In genomic region chr8:70820101-70820935, GRCm38 (mm10) we compare ENCODE assay signal across 8 mouse cellular contexts. TPM values are rescaled to one million over a fixed set of nuclear protein-coding genes. Genes with fewer than 3 reads are reported as not detected.
DNase-seq lines count a peak whose midpoint lies in the region; ATAC-seq lines count a peak whose summit lies in the region.

No protein-coding gene starts in this region.

- no peaks in the 10 kb centered on the region for H3K36me3 ChIP-seq in forebrain, embryonic 11.5 days (ENCODE audit: control insufficient read depth, insufficient read depth, low read length)
- H3K36me3 ChIP-seq in midbrain, embryonic 11.5 days (ENCODE audit: control insufficient read depth, insufficient read depth, low read length), result no peaks in the 10 kb centered on the region

- peak; percentile 75 for DNase-seq in adrenal gland, postnatal 14 days
- DNase-seq in adrenal gland, adult 18-20 months (ENCODE audit: low spot score in 2 of 2), result no peak
- peak; percentile 86 for DNase-seq in forebrain, embryonic 11.5 days (ENCODE audit: low spot score)
- DNase-seq in heart, postnatal 25 days (ENCODE audit: low spot score), result peak; percentile 63
- DNase-seq in kidney, postnatal 36 days, result peak; percentile 84 to 85
- DNase-seq in midbrain, embryonic 11.5 days (ENCODE audit: low spot score, missing footprints), result no peak
- no peak for DNase-seq in layer of hippocampus, postnatal 10 days (ENCODE audit: low spot score in 2 of 2)
- DNase-seq in cerebellum, postnatal 36 days, result no peak

- H3K4me2 ChIP-seq in forebrain, embryonic 11.5 days (ENCODE audit: low read depth, low read length, severe bottlenecking), result peak overlapping the region; percentile 33; the same call in 1 of the 2 replicates
- no peak overlapping the region for H3K4me2 ChIP-seq in midbrain, embryonic 11.5 days

- peaks cover 14% of the 10 kb centered on the region for H3K27me3 ChIP-seq in forebrain, embryonic 11.5 days (ENCODE audit: control insufficient read depth, insufficient read depth, low read length)
- peaks cover 26% of the 10 kb centered on the region for H3K27me3 ChIP-seq in midbrain, embryonic 11.5 days (ENCODE audit: control insufficient read depth, insufficient read depth, low read length)

- 0 out of 2 replicates have a peak, but pooled peaks cover 7% of the 10 kb centered on the region for H3K4me1 ChIP-seq in forebrain, embryonic 11.5 days (replicated peaks; ENCODE audit: control insufficient read depth, insufficient read depth, low read length)
- H3K4me1 ChIP-seq in midbrain, embryonic 11.5 days (ENCODE audit: control insufficient read depth, insufficient read depth, low read length), result 0 out of 2 replicates have a peak, but pooled peaks cover 2% of the 10 kb centered on the region

- intact Hi-C loops in heart, postnatal 25 days (cut with DNase I), result loop anchor here (5.0 kb wide), 1 partner anchor 98 kb away; the partner anchor contains the start of gene Pde4c

- peak overlapping the region; percentile 6; the same call in 1 of the 2 replicates for H3K4me3 ChIP-seq in forebrain, embryonic 11.5 days (ENCODE audit: low read depth, low read length)
- no peak overlapping the region for H3K4me3 ChIP-seq in midbrain, embryonic 11.5 days (ENCODE audit: low read depth, low read length)

- peak; percentile 79 for ATAC-seq in forebrain, embryonic 11.5 days (replicated peaks; ENCODE audit: low FRiP score)
- peak; percentile 70 for ATAC-seq in midbrain, embryonic 11.5 days (ENCODE audit: low FRiP score)

- H3K9me3 ChIP-seq in forebrain, embryonic 11.5 days (ENCODE audit: control insufficient read depth, low read length), result no peaks in the 10 kb centered on the region
- no peaks in the 10 kb centered on the region; the same call in 1 of the 2 replicates for H3K9me3 ChIP-seq in midbrain, embryonic 11.5 days (ENCODE audit: control insufficient read depth, low read length)

- WGBS in forebrain, embryonic 11.5 days, result 2% methylated on average over 31 of the region's 31 CpGs
- WGBS in midbrain, embryonic 11.5 days, result 2% methylated on average over 31 of the region's 31 CpGs

- H3K9ac ChIP-seq in forebrain, embryonic 11.5 days (ENCODE audit: low read length), result no peak overlapping the region
- no peak overlapping the region for H3K9ac ChIP-seq in midbrain, embryonic 11.5 days (ENCODE audit: low read length)

- H3K27ac ChIP-seq in forebrain, embryonic 11.5 days (ENCODE audit: low read depth, low read length), result no peak overlapping the region
- no peak overlapping the region for H3K27ac ChIP-seq in midbrain, embryonic 11.5 days (ENCODE audit: low read depth, low read length)

RNA-seq across cellular contexts. Expression of gene Il12rb1, which starts 12.1 kb away (rescaled TPM):
- 0.34 TPM in 1 of 2 replicates, not detected in the other for total RNA-seq in adrenal gland, postnatal 14 days (2021)
- total RNA-seq in adrenal gland, adult 18-20 months (2021), result under 1 TPM; 0.66 to 0.77 TPM
- polyA plus RNA-seq in forebrain, embryonic 11.5 days (2014; fragmentation: Nextera tagmentation; extraction: Ambion mirVana), result not detected in 2 replicates
- not detected for total RNA-seq in heart, postnatal 25 days (2021)
- 0.38 TPM in 1 of 2 replicates, not detected in the other for polyA plus RNA-seq in midbrain, embryonic 11.5 days (2014; fragmentation: Nextera tagmentation; extraction: Ambion mirVana)
- total RNA-seq in layer of hippocampus, postnatal 10 days (2021), result under 1 TPM; 0.30 to 0.38 TPM

RNA-seq across cellular contexts. Expression of gene Mast3, which starts 15.5 kb away (rescaled TPM):
- total RNA-seq in adrenal gland, postnatal 14 days (2021), result 22.9 and 28.2 TPM in 2 replicates
- 10 to 100 TPM; 15.6 to 16.7 TPM for total RNA-seq in adrenal gland, adult 18-20 months (2021)
- 15.9 and 17.4 TPM in 2 replicates for polyA plus RNA-seq in forebrain, embryonic 11.5 days (2014; fragmentation: Nextera tagmentation; extraction: Ambion mirVana)
- 1 to 10 TPM; 5.2 to 6.3 TPM for total RNA-seq in heart, postnatal 25 days (2021)
- polyA plus RNA-seq in midbrain, embryonic 11.5 days (2014; fragmentation: Nextera tagmentation; extraction: Ambion mirVana), result 9.1 and 10.1 TPM in 2 replicates
- 100 to 1,000 TPM; 179 to 186 TPM for total RNA-seq in layer of hippocampus, postnatal 10 days (2021)

RNA-seq across cellular contexts. Expression of gene Arrdc2, which starts 19.2 kb away (rescaled TPM):
- total RNA-seq in adrenal gland, postnatal 14 days (2021), result 12.5 and 15.8 TPM in 2 replicates
- 1 to 10 TPM; 8.3 to 8.7 TPM for total RNA-seq in adrenal gland, adult 18-20 months (2021)
- polyA plus RNA-seq in forebrain, embryonic 11.5 days (2014; fragmentation: Nextera tagmentation; extraction: Ambion mirVana), result 6.3 and 7.2 TPM in 2 replicates
- 10 to 100 TPM in 1 of 2 experiments, 1 to 10 TPM in 1; 9.2 to 10.2 TPM for total RNA-seq in heart, postnatal 25 days (2021)
- polyA plus RNA-seq in midbrain, embryonic 11.5 days (2014; fragmentation: Nextera tagmentation; extraction: Ambion mirVana), result 7.1 and 8.0 TPM in 2 replicates
- total RNA-seq in layer of hippocampus, postnatal 10 days (2021), result 10 to 100 TPM; 15.7 to 18.1 TPM

RNA-seq across cellular contexts. Expression of gene Kcnn1, which starts 42.7 kb away (rescaled TPM):
- total RNA-seq in adrenal gland, postnatal 14 days (2021), result 2.9 and 3.8 TPM in 2 replicates
- total RNA-seq in adrenal gland, adult 18-20 months (2021), result 1 to 10 TPM; 2.2 to 2.8 TPM
- polyA plus RNA-seq in forebrain, embryonic 11.5 days (2014; fragmentation: Nextera tagmentation; extraction: Ambion mirVana), result 9.0 and 13.4 TPM in 2 replicates
- total RNA-seq in heart, postnatal 25 days (2021), result 1 to 10 TPM; 8.1 to 8.6 TPM
- 10.9 and 12.4 TPM in 2 replicates for polyA plus RNA-seq in midbrain, embryonic 11.5 days (2014; fragmentation: Nextera tagmentation; extraction: Ambion mirVana)
- total RNA-seq in layer of hippocampus, postnatal 10 days (2021), result 10 to 100 TPM; 25.3 to 28.3 TPM

RNA-seq across cellular contexts. Expression of gene Pik3r2, which starts 43.8 kb away (rescaled TPM):
- 35.4 and 44.0 TPM in 2 replicates for total RNA-seq in adrenal gland, postnatal 14 days (2021)
- total RNA-seq in adrenal gland, adult 18-20 months (2021), result 10 to 100 TPM; 30.5 to 36.5 TPM
- polyA plus RNA-seq in forebrain, embryonic 11.5 days (2014; fragmentation: Nextera tagmentation; extraction: Ambion mirVana), result 58.9 and 61.6 TPM in 2 replicates
- total RNA-seq in heart, postnatal 25 days (2021), result 10 to 100 TPM; 21.8 to 25.5 TPM
- 25.4 and 30.2 TPM in 2 replicates for polyA plus RNA-seq in midbrain, embryonic 11.5 days (2014; fragmentation: Nextera tagmentation; extraction: Ambion mirVana)
- total RNA-seq in layer of hippocampus, postnatal 10 days (2021), result 100 to 1,000 TPM; 170 to 174 TPM

Comparison
In these comparisons a context has a peak if more than half of its experiments do, and no peak if none do; other contexts are left out.
1. DNase-seq: peak in adrenal gland, postnatal 14 days (single experiment), forebrain, embryonic 11.5 days (single experiment), heart, postnatal 25 days (single experiment) and kidney, postnatal 36 days (2 of 2); none in adrenal gland, adult 18-20 months (0 of 2), midbrain, embryonic 11.5 days (single experiment), layer of hippocampus, postnatal 10 days (0 of 2) and cerebellum, postnatal 36 days (0 of 2).